Mouse (Mus musculus): ENCODE measurements at regions not wholly inside any gene's neighbourhood (a gene's known extent, or its start where the extent isn't known, plus 50 kb on each side); places are given as distances from the start of the nearest gene placed in this dataset.

DNA sequence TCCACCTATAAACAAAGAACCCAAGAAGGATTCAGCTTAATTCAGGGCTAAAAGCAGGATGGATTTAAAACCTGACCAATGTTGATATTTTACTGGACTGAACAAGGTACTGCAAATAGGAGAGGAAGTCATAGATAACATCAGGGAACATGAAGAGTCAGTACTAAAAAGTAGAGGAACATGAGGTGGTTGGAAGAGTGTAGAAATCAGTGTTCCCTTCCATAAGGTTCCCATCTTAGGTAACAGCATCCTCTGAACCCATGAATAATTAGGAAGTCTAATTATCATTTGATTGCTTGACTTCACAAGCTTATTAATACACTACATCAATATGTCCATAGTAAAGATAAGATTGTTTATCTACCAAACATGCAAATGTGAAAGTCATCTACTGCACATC is 277.8 kb upstream of the Ngly1 start:
- TF ChIP-seq CTCF (IDR thresholded peaks at IDR 0.05; ENCODE audit: low read depth, low read length) = no peak
- no peak for TF ChIP-seq POLR2A (IDR thresholded peaks at IDR 0.05; ENCODE audit: extremely low read depth, insufficient read depth, low read length)

All from liver, adult 2 months (tissue).